Mouse (Mus musculus) olfactory bulb, adult 2 months (tissue): ENCODE measurements around the gene Ptgs1.

Source experiments
- CTCF ChIP-seq: fragments of 200-500 bp; IDR thresholded peaks from 2 replicates; pipeline ENCODE4 v1.5.1; 2012; ENCODE audit warnings: low read depth, mild to moderate bottlenecking, low read length, moderate library complexity; ENCODE audit not compliant: insufficient read depth
- POLR2A ChIP-seq: fragments of 200-500 bp; IDR thresholded peaks from 2 replicates; pipeline ENCODE4 v1.6.1; 2012; ENCODE audit warnings: mild to moderate bottlenecking, low read depth, low read length, moderate library complexity; ENCODE audit not compliant: insufficient read depth

DNA sequence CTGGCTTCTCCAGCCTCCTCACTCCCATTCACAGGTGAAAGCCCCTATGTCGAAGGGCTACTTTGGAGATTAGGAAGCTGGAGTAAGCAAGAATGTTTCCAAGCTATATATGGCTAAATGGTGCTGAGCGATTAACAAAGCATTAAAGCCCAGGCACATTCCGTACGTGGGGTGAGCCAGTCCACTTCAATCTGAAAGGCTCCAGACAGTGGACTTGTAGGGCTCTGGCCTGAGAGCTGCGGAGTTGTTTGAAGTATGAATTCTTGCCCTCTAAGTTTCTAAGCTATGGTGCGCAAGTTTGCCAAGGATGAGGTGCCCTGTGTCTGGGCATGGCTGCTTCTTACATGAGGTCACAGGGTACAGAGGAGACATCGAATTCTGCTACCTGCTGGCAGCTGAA, 6.1 kb upstream of the Ptgs1 start:
- TF ChIP-seq POLR2A (no peak), CTCF (no peak)
